ENCODE assay signal across 8 mouse cellular contexts in genomic region chr10:18760241-18760640, GRCm38 (mm10). TPM values are rescaled to one million over a fixed set of nuclear protein-coding genes. Genes with fewer than 3 reads are reported as not detected.
DNase-seq lines count a peak whose midpoint lies in the region; ATAC-seq and TF ChIP-seq lines count a peak whose summit lies in the region.
"Had no signal": no experiment of that assay in that cellular context is flagged by ENCODE, and none has a peak within 500 bp of the region (broad histone marks: within the 10 kb centered on the region; RNA-seq: fewer than 3 reads in every experiment).

No protein-coding gene starts in this region.

- no peak overlapping the region for H3K9ac ChIP-seq in intestine, postnatal 0 days (ENCODE audit: low read depth, low read length)
- H3K9ac ChIP-seq in intestine, embryonic 15.5 days, result no peak overlapping the region
- H3K9ac ChIP-seq in CH12.LX (ENCODE audit: insufficient read depth, low read depth), result no peak overlapping the region
- no peak overlapping the region for H3K9ac ChIP-seq in lung, embryonic 14.5 days

- WGBS in intestine, postnatal 0 days, result 38% methylated on average over 2 of the region's 2 CpGs
- 43% methylated on average over 2 of the region's 2 CpGs for WGBS in intestine, embryonic 15.5 days
- WGBS in lung, embryonic 14.5 days, result 42% methylated on average over 2 of the region's 2 CpGs
- 62% methylated on average over 2 of the region's 2 CpGs for WGBS in thymus, adult 2 months

- in situ Hi-C loops in CH12.LX (cut with MboI; ENCODE audit: low pct_ligation_motif_present, low pct_unique_long_range_greater_than_20kb, low sequenced_read_pairs), result no loop called here

- no peaks in the 10 kb centered on the region for H3K36me3 ChIP-seq in intestine, postnatal 0 days (ENCODE audit: control insufficient read depth, insufficient read depth)
- no peaks in the 10 kb centered on the region for H3K36me3 ChIP-seq in intestine, embryonic 15.5 days
- no peaks in the 10 kb centered on the region for H3K36me3 ChIP-seq in CH12.LX (replicated peaks in 1 of 2; ENCODE audit: control insufficient read depth in 1 of 2, insufficient read depth in 1 of 2, low read length in 1 of 2)
- H3K36me3 ChIP-seq in lung, embryonic 14.5 days (ENCODE audit: insufficient read depth), result no peaks in the 10 kb centered on the region
- no peaks in the 10 kb centered on the region for H3K36me3 ChIP-seq in thymus, adult 2 months (ENCODE audit: control insufficient read depth, insufficient read depth, low read length)

- DNase-seq in A20 (ENCODE audit: low read depth, low spot score) (peak; percentile 52), CH12.LX (ENCODE audit: extremely low read depth) (peak; percentile 39)
- peak; percentile 40 for DNase-seq in embryo, embryonic 11 days
- DNase-seq in lung, embryonic 14.5 days, result peak; percentile 66
- peak; percentile 73 for DNase-seq in thymus, adult 2 months

- H3K4me3 ChIP-seq in intestine, postnatal 0 days (ENCODE audit: low read depth, low read length), result no peak overlapping the region
- H3K4me3 ChIP-seq in intestine, embryonic 15.5 days (replicated peaks), result no peak overlapping the region
- H3K4me3 ChIP-seq in CH12.LX (replicated peaks in 1 of 3; ENCODE audit: low read depth in 2 of 3, low read length in 2 of 3, poor library complexity in 1 of 3), result no peak overlapping the region
- no peak overlapping the region for H3K4me3 ChIP-seq in lung, embryonic 14.5 days (ENCODE audit: low read depth, low read length)
- no peak overlapping the region for H3K4me3 ChIP-seq in thymus, adult 2 months (ENCODE audit: control insufficient read depth, insufficient read depth, low read length)

- H3K4me1 ChIP-seq in intestine, postnatal 0 days (replicated peaks; ENCODE audit: control insufficient read depth, insufficient read depth, low read length), result no peaks in the 10 kb centered on the region
- H3K4me1 ChIP-seq in intestine, embryonic 15.5 days (replicated peaks), result no peaks in the 10 kb centered on the region
- no peaks in the 10 kb centered on the region for H3K4me1 ChIP-seq in CH12.LX (ENCODE audit: control insufficient read depth in 1 of 2, insufficient read depth in 2 of 2)
- H3K4me1 ChIP-seq in lung, embryonic 14.5 days (ENCODE audit: insufficient read depth), result no peaks in the 10 kb centered on the region
- no peaks in the 10 kb centered on the region for H3K4me1 ChIP-seq in thymus, adult 2 months (replicated peaks; ENCODE audit: control insufficient read depth, insufficient read depth, low read length)

- no peaks in the 10 kb centered on the region for H3K27me3 ChIP-seq in intestine, postnatal 0 days (replicated peaks; ENCODE audit: control insufficient read depth, insufficient read depth, low read length)
- H3K27me3 ChIP-seq in intestine, embryonic 15.5 days (replicated peaks), result no peaks in the 10 kb centered on the region
- H3K27me3 ChIP-seq in CH12.LX (replicated peaks), result no peaks in the 10 kb centered on the region
- H3K27me3 ChIP-seq in lung, embryonic 14.5 days (ENCODE audit: insufficient read depth, low read length), result no peaks in the 10 kb centered on the region
- H3K27me3 ChIP-seq in thymus, adult 2 months (ENCODE audit: control insufficient read depth, insufficient read depth, low read length), result no peaks in the 10 kb centered on the region

- H3K27ac ChIP-seq in intestine, postnatal 0 days (ENCODE audit: low read depth, low read length), result no peak overlapping the region
- H3K27ac ChIP-seq in intestine, embryonic 15.5 days, result no peak overlapping the region
- H3K27ac ChIP-seq in CH12.LX (ENCODE audit: insufficient read depth, low read depth), result no peak overlapping the region
- no peak overlapping the region for H3K27ac ChIP-seq in lung, embryonic 14.5 days (ENCODE audit: low read depth)
- H3K27ac ChIP-seq in thymus, adult 2 months (ENCODE audit: control insufficient read depth, insufficient read depth, low read length), result no peak overlapping the region
- H3K27ac ChIP-seq: macrophage had no signal

- dilution Hi-C loops in CH12.LX (cut with MboI; ENCODE audit: extremely low pct_ligation_motif_present, extremely low pct_unique_long_range_greater_than_20kb, low sequenced_read_pairs), result no loop called here

- no peaks in the 10 kb centered on the region for H3K9me3 ChIP-seq in intestine, postnatal 0 days (ENCODE audit: control insufficient read depth)
- no peaks in the 10 kb centered on the region for H3K9me3 ChIP-seq in intestine, embryonic 15.5 days
- peaks cover 3% of the 10 kb centered on the region for H3K9me3 ChIP-seq in CH12.LX (replicated peaks; ENCODE audit: low read length)
- H3K9me3 ChIP-seq in lung, embryonic 14.5 days (ENCODE audit: low read depth, low read length), result no peaks in the 10 kb centered on the region

- H3K4me2 ChIP-seq in intestine, postnatal 0 days (replicated peaks; ENCODE audit: low read depth), result no peak overlapping the region
- no peak overlapping the region for H3K4me2 ChIP-seq in intestine, embryonic 15.5 days (replicated peaks)
- H3K4me2 ChIP-seq in CH12.LX (ENCODE audit: insufficient read depth, low read depth, poor library complexity, severe bottlenecking), result no peak overlapping the region
- no peak overlapping the region for H3K4me2 ChIP-seq in lung, embryonic 14.5 days

- H3K79me2 ChIP-seq in CH12.LX (replicated peaks; ENCODE audit: control insufficient read depth, extremely low read depth, insufficient read depth, poor library complexity, severe bottlenecking), result no peaks in the 10 kb centered on the region

- peak; percentile 56 for TF ChIP-seq RAD21 in CH12.LX (IDR thresholded peaks at IDR 0.05; ENCODE audit: low read depth, low read length)

- TF ChIP-seq EP300 in CH12.LX (IDR thresholded peaks at IDR 0.05; ENCODE audit: low read length), result no peak

- TF ChIP-seq CTCF in intestine, postnatal 0 days (IDR thresholded peaks at IDR 0.05; ENCODE audit: low read depth), result peak; percentile 77
- TF ChIP-seq CTCF in CH12.LX (conservative IDR thresholded peaks at IDR 0.05 in 1 of 2, IDR thresholded peaks at IDR 0.05 in 1 of 2; ENCODE audit: low read depth in 2 of 2, low read length in 2 of 2), result peak; percentile 46 to 64
- peak; percentile 76 for TF ChIP-seq CTCF in lung, embryonic 14.5 days (IDR thresholded peaks at IDR 0.05; ENCODE audit: low read depth)
- TF ChIP-seq CTCF in thymus, adult 2 months (IDR thresholded peaks at IDR 0.05; ENCODE audit: borderline replicate concordance, control insufficient read depth, extremely low read depth, insufficient read depth, low read length, poor library complexity), result no peak

- TF ChIP-seq POLR2A in CH12.LX (IDR thresholded peaks at IDR 0.05; ENCODE audit: low read depth, low read length), result no peak
- TF ChIP-seq POLR2A in thymus, adult 2 months (IDR thresholded peaks at IDR 0.05; ENCODE audit: control insufficient read depth, extremely low read depth, insufficient read depth, low read length, poor library complexity), result no peak

- ATAC-seq in intestine, postnatal 0 days, result no peak
- ATAC-seq in intestine, embryonic 15.5 days, result no peak
- ATAC-seq in lung, embryonic 14.5 days (ENCODE audit: insufficient read depth), result no peak

TF ChIP-seq in CH12.LX, 34 proteins besides CTCF, POLR2A, EP300 and RAD21:
- TF ChIP-seq MEF2A (IDR thresholded peaks at IDR 0.05; ENCODE audit: borderline replicate concordance, low read depth, low read length) (no peak), SMC3 (IDR thresholded peaks at IDR 0.05; ENCODE audit: low read depth, low read length) (peak; percentile 33; the same call in 1 of the 2 replicates)

RNA-seq across cellular contexts. Expression of gene Arfgef3, which starts 16.5 kb away (rescaled TPM):
- polyA plus RNA-seq in intestine, postnatal 0 days (2015; fragmentation: Nextera tagmentation; extraction: Ambion mirVana), result 1.5 and 1.6 TPM in 2 replicates
- polyA plus RNA-seq in intestine, embryonic 15.5 days (2015; fragmentation: Nextera tagmentation; extraction: Ambion mirVana), result 2.2 and 2.9 TPM in 2 replicates
- 6.4 and 11.0 TPM in 2 replicates for total RNA-seq in CH12.LX (2012; rRNA removed)
- 0.28 and 0.36 TPM in 2 replicates for total RNA-seq in CH12.LX (2014; rRNA removed)
- 0.49 and 0.50 TPM in 2 replicates for polyA plus RNA-seq in CH12.LX (2012; ENCODE audit: insufficient read length, low read depth)
- polyA plus RNA-seq in lung, embryonic 14.5 days (2014; fragmentation: Nextera tagmentation; extraction: Ambion mirVana), result 1.2 and 1.8 TPM in 2 replicates
- 0.92 and 1.4 TPM in 2 replicates for polyA plus RNA-seq in thymus, adult 2 months (2012; rRNA removed)

RNA-seq across cellular contexts. Expression of gene Gm4922, which starts 26.4 kb away (rescaled TPM):
- 0.08 and 0.10 TPM in 2 replicates for polyA plus RNA-seq in intestine, postnatal 0 days (2015; fragmentation: Nextera tagmentation; extraction: Ambion mirVana)
- polyA plus RNA-seq in intestine, embryonic 15.5 days (2015; fragmentation: Nextera tagmentation; extraction: Ambion mirVana), result 0.08 and 0.11 TPM in 2 replicates
- total RNA-seq in CH12.LX (2012; rRNA removed) (not detected in 2 replicates), CH12.LX (2014; rRNA removed) (not detected in 2 replicates)
- not detected in 2 replicates for polyA plus RNA-seq in CH12.LX (2012; ENCODE audit: insufficient read length, low read depth)
- polyA plus RNA-seq in lung, embryonic 14.5 days (2014; fragmentation: Nextera tagmentation; extraction: Ambion mirVana), result not detected in 2 replicates
- polyA plus RNA-seq in thymus, adult 2 months (2012; rRNA removed), result not detected in 2 replicates
- polyA plus RNA-seq: macrophage had no signal
